Mouse (Mus musculus): Measurements from ENCODE around the gene Ecel1.

DNA sequence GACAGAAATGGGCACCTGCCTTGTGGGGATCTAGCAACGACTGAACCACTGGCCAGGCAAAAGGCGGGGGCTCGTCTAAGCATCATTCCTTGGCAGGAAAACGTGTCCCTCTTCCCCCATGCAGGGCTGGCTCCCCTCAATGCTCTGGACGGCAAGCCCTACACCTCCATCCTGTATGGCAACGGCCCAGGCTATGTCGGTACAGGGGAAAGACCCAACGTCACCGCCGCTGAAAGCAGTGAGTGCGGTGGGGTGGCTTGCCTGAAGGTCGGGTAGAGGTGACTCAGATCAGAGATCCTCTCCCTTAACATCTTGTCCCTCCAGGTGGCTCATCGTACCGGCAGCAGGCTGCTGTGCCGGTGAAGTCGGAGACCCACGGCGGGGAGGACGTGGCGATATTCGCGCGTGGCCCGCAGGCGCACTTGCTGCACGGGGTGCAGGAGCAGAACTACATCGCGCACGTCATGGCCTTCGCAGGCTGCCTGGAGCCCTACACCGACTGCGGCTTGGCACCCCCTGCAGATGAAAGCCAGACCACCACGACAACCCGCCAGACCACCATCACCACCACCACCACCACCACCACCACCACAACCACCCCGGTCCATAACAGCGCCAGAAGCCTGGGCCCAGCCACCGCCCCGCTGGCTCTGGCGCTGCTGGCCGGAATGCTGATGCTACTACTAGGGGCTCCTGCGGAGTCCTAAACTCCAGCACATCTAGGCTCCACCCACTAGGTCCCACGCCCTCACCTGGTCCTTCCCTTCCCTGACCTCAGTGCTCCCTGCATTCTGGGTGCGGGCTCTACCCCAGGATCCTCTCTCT, 28.9 kb downstream of the Ecel1 start:
- TF ChIP-seq POLR2A (IDR thresholded peaks at IDR 0.05; ENCODE audit: low read depth, low read length) (no peak), CTCF (IDR thresholded peaks at IDR 0.05; ENCODE audit: extremely low read depth, insufficient read length, insufficient replicate concordance, low read depth, low read length) (no peak)
